ENCODE assay signal across 22 mouse cellular contexts in genomic region chr12:51867076-51867475, GRCm38 (mm10). TPM values are rescaled to one million over a fixed set of nuclear protein-coding genes. Genes with fewer than 3 reads are reported as not detected.
A peak's percentile ranks its signal among the peaks of the same experiment; 100 is the strongest.
DNase-seq lines count a peak whose midpoint lies in the region; ATAC-seq and TF ChIP-seq lines count a peak whose summit lies in the region.
"Had no signal": no experiment of that assay in that cellular context is flagged by ENCODE, and none has a peak within 500 bp of the region (broad histone marks: within the 10 kb centered on the region; RNA-seq: fewer than 3 reads in every experiment).

No protein-coding gene starts in this region.

- 73% methylated on average over 8 of the region's 8 CpGs for WGBS in liver, embryonic 15.5 days (ENCODE audit: insufficient replicate concordance)
- 46% methylated on average over 8 of the region's 8 CpGs for WGBS in thymus, adult 2 months
- WGBS in stomach, postnatal 0 days, result 76% methylated on average over 8 of the region's 8 CpGs

- no peak overlapping the region for H3K4me3 ChIP-seq in liver, embryonic 15.5 days (replicated peaks)
- H3K4me3 ChIP-seq in thymus, adult 2 months (ENCODE audit: control insufficient read depth, insufficient read depth, low read length), result no peak overlapping the region
- H3K4me3 ChIP-seq in stomach, postnatal 0 days (ENCODE audit: low read depth, low read length), result no peak overlapping the region
- H3K4me3 ChIP-seq: heart, embryonic 15.5 days; left cerebral cortex, adult 2 months; limb, embryonic 12.5 days; lung, embryonic 15.5 days; neural tube, embryonic 12.5 days had no signal

- peaks cover 45% of the 10 kb centered on the region for H3K4me1 ChIP-seq in liver, embryonic 15.5 days (replicated peaks)
- peaks cover 50% of the 10 kb centered on the region for H3K4me1 ChIP-seq in thymus, adult 2 months (replicated peaks; ENCODE audit: control insufficient read depth, insufficient read depth, low read length)
- H3K4me1 ChIP-seq in stomach, postnatal 0 days (replicated peaks; ENCODE audit: control insufficient read depth, insufficient read depth), result 0 out of 2 replicates have a peak, but pooled peaks cover 2% of the 10 kb centered on the region

- TF ChIP-seq CTCF in thymus, adult 2 months (IDR thresholded peaks at IDR 0.05; ENCODE audit: borderline replicate concordance, control insufficient read depth, extremely low read depth, insufficient read depth, low read length, poor library complexity), result no peak
- TF ChIP-seq CTCF in stomach, postnatal 0 days (IDR thresholded peaks at IDR 0.05; ENCODE audit: low read depth), result no peak

- peak; percentile 60 for DNase-seq in CD4-positive, CD25-positive, alpha-beta regulatory T cell, adult 2 months (ENCODE audit: low read depth, low spot score)
- no peak for DNase-seq in liver
- no peak for DNase-seq in thymus, adult 2 months
- DNase-seq in thymus, postnatal 0 days (ENCODE audit: low spot score), result no peak
- no peak for DNase-seq in stomach, postnatal 0 days (ENCODE audit: low spot score)
- no peak for DNase-seq in layer of hippocampus, adult 9-10 months (ENCODE audit: low spot score)
- DNase-seq: cerebellum, adult 8-10 months; kidney, adult 11 months; kidney, postnatal 14 days; midbrain, embryonic 14.5 days; right cerebral cortex, adult 18-20 months; thymus, postnatal 25 days had no signal

- no peak overlapping the region for H3K4me2 ChIP-seq in liver, embryonic 15.5 days
- H3K4me2 ChIP-seq in stomach, postnatal 0 days (replicated peaks; ENCODE audit: low read depth), result no peak overlapping the region
- H3K4me2 ChIP-seq: heart, embryonic 15.5 days; limb, embryonic 12.5 days; lung, embryonic 15.5 days; neural tube, embryonic 12.5 days had no signal

- H3K9ac ChIP-seq in liver, embryonic 15.5 days, result no peak overlapping the region
- no peak overlapping the region for H3K9ac ChIP-seq in stomach, postnatal 0 days (ENCODE audit: low read length)
- H3K9ac ChIP-seq: heart, embryonic 15.5 days; limb, embryonic 12.5 days; liver, embryonic 14.5 days; lung, embryonic 15.5 days; neural tube, embryonic 12.5 days had no signal

- no peak for TF ChIP-seq POLR2A in thymus, adult 2 months (IDR thresholded peaks at IDR 0.05; ENCODE audit: control insufficient read depth, extremely low read depth, insufficient read depth, low read length, poor library complexity)

- H3K36me3 ChIP-seq in liver, embryonic 15.5 days (replicated peaks), result no peaks in the 10 kb centered on the region
- H3K36me3 ChIP-seq in thymus, adult 2 months (ENCODE audit: control insufficient read depth, insufficient read depth, low read length), result no peaks in the 10 kb centered on the region
- H3K36me3 ChIP-seq in stomach, postnatal 0 days (ENCODE audit: control insufficient read depth, insufficient read depth, low read length), result no peaks in the 10 kb centered on the region
- H3K36me3 ChIP-seq: heart, embryonic 15.5 days; limb, embryonic 12.5 days; lung, embryonic 15.5 days; neural tube, embryonic 12.5 days had no signal

- H3K27me3 ChIP-seq in liver, embryonic 15.5 days, result no peaks in the 10 kb centered on the region
- no peaks in the 10 kb centered on the region for H3K27me3 ChIP-seq in thymus, adult 2 months (ENCODE audit: control insufficient read depth, insufficient read depth, low read length)
- H3K27me3 ChIP-seq in stomach, postnatal 0 days (ENCODE audit: control insufficient read depth, insufficient read depth, low read length), result no peaks in the 10 kb centered on the region
- H3K27me3 ChIP-seq: heart, embryonic 15.5 days; limb, embryonic 12.5 days; lung, embryonic 15.5 days; neural tube, embryonic 12.5 days had no signal

- peak overlapping the region; percentile 46; the same call in 1 of the 2 replicates for H3K27ac ChIP-seq in liver, embryonic 15.5 days (replicated peaks)
- H3K27ac ChIP-seq in thymus, adult 2 months (ENCODE audit: control insufficient read depth, insufficient read depth, low read length), result peak overlapping the region; percentile 89
- H3K27ac ChIP-seq in stomach, postnatal 0 days (replicated peaks), result 0 out of 2 replicates have a peak overlapping the region, but pooled peaks have one; percentile 18
- H3K27ac ChIP-seq: heart, embryonic 15.5 days; limb, embryonic 12.5 days; liver, embryonic 14.5 days; lung, embryonic 15.5 days; neural tube, embryonic 12.5 days had no signal

- no peaks in the 10 kb centered on the region for H3K9me3 ChIP-seq in liver, embryonic 15.5 days (replicated peaks)
- no peaks in the 10 kb centered on the region for H3K9me3 ChIP-seq in stomach, postnatal 0 days (ENCODE audit: control insufficient read depth, low read length)
- H3K9me3 ChIP-seq: heart, embryonic 15.5 days; limb, embryonic 12.5 days; lung, embryonic 15.5 days; neural tube, embryonic 12.5 days had no signal

- TF ChIP-seq EP300 in stomach, postnatal 0 days (optimal IDR thresholded peaks at IDR 0.05), result no peak

- ATAC-seq in CD4-positive, CD25-positive, alpha-beta regulatory T cell, adult 4 months, result no peak
- no peak for ATAC-seq in liver, embryonic 15.5 days (ENCODE audit: insufficient read depth)
- ATAC-seq in stomach, postnatal 0 days (ENCODE audit: low FRiP score, low TSS enrichment), result no peak
- ATAC-seq: forebrain, embryonic 16.5 days; hindbrain, embryonic 16.5 days had no signal

RNA-seq across cellular contexts. Expression of gene Hectd1, which starts 37.7 kb away (rescaled TPM):
- polyA plus RNA-seq in CD4-positive, CD25-positive, alpha-beta regulatory T cell, adult 4 months (2017; shearing (Covaris generic)), result 10 to 100 TPM; 61.2 to 71.5 TPM
- polyA plus RNA-seq in liver, embryonic 15.5 days (2015; fragmentation: Nextera tagmentation; extraction: Ambion mirVana), result 24.0 and 29.4 TPM in 2 replicates
- 27.7 and 29.6 TPM in 2 replicates for polyA plus RNA-seq in thymus, adult 2 months (2012; rRNA removed)
- polyA plus RNA-seq in thymus, postnatal 0 days (2015; fragmentation: Nextera tagmentation; extraction: Ambion mirVana), result 36.7 and 50.8 TPM in 2 replicates
- polyA plus RNA-seq in stomach, postnatal 0 days (2015; fragmentation: Nextera tagmentation; extraction: Ambion mirVana), result 24.7 and 25.2 TPM in 2 replicates

Comparison
In these comparisons a context has a peak if more than half of its experiments do, and no peak if none do; other contexts are left out.
1. H3K27ac ChIP-seq: peak in every context shown above with its lines; median percentile 89 in thymus, adult 2 months; 46 in liver, embryonic 15.5 days; 18 in stomach, postnatal 0 days.